Mouse (Mus musculus): ENCODE results near the gene Dchs2. TPM values are rescaled to one million over a fixed set of nuclear protein-coding genes. Genes with fewer than 3 reads are reported as not detected.
"Not testable (repeated sequence)": the region's sequence is repeated elsewhere in the genome, so short reads cannot be mapped to it uniquely, and the experiment has no call there.

The Dchs2 gene
- polyA plus RNA-seq, 1 experiment = 0.39 TPM

- WGBS = 51% methylated on average over 7 of the region's 7 CpGs
- Histone ChIP-seq H3K27ac (ENCODE audit: insufficient read depth, low read length) (no peak overlapping the region), H3K27me3 (ENCODE audit: control insufficient read depth, insufficient read depth, low read length) (no peaks in the 10 kb centered on the region), H3K4me1 (ENCODE audit: control insufficient read depth, insufficient read depth, low read length) (no peaks in the 10 kb centered on the region), H3K4me3 (replicated peaks; ENCODE audit: insufficient read depth, low read depth, low read length) (no peak overlapping the region)
- TF ChIP-seq CTCF (IDR thresholded peaks at IDR 0.05; ENCODE audit: borderline replicate concordance, insufficient read depth, low read depth, low read length) (no peak), POLR2A (IDR thresholded peaks at IDR 0.05; ENCODE audit: borderline replicate concordance, insufficient read depth, low read length) (no peak)
- DNase-seq = no peak
These were observed 16.1 kb upstream of the Dchs2 start for GRCm38 (mm10) chr3:83111485-83112261.

DNA sequence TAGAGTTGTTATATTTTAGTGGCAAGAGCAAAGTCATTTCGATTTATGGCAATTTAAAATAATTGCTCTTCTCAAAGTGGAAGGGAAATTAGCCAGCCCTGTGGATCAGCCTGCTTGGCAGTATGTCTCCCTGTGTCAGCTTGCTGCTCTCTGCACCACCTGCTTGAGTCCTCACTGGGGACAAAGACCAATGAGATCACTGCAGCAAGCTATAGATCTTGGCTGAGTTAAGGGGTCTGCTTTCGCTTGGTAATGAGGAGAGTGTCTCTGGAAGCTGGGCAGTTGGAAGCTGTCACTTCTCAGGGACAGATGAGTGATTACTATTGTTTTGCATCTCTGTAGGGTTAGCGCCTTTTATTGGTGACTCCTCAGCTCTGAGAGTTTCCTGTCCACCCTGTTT is 14.9 kb upstream of the Dchs2 start:
- Histone ChIP-seq H3K4me3 (replicated peaks; ENCODE audit: insufficient read depth, low read depth, low read length) (no peak overlapping the region), H3K27ac (ENCODE audit: insufficient read depth, low read length) (no peak overlapping the region), H3K4me1 (ENCODE audit: control insufficient read depth, insufficient read depth, low read length) (no peaks in the 10 kb centered on the region), H3K27me3 (ENCODE audit: control insufficient read depth, insufficient read depth, low read length) (no peaks in the 10 kb centered on the region)
- TF ChIP-seq POLR2A (IDR thresholded peaks at IDR 0.05; ENCODE audit: borderline replicate concordance, insufficient read depth, low read length) (no peak), CTCF (IDR thresholded peaks at IDR 0.05; ENCODE audit: borderline replicate concordance, insufficient read depth, low read depth, low read length) (no peak)
- DNase-seq = no peak
- WGBS = 17% methylated on average over 3 of the region's 3 CpGs

DNA sequence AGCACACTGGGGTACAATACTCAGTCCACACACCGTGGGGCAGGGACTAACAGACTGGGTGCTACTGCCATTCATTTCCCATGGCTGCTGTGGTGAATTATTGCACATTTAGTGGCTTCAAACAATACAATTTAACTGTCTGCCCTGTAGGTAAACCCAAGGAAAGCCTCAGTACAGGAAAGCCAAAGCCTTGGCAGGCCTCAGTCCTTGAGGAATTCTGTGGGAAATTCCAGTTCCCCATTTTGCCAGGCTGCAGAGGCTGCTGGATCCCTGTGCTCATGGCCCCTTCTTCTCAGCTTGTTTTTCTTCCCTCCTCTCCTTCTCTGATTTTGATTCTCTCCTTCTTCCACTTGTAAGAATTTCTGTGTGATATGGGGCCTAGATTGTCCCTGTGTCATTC is 12.8 kb upstream of the Dchs2 start:
- Histone ChIP-seq H3K4me1 (ENCODE audit: control insufficient read depth, insufficient read depth, low read length) (no peaks in the 10 kb centered on the region), H3K4me3 (replicated peaks; ENCODE audit: insufficient read depth, low read depth, low read length) (no peak overlapping the region), H3K27ac (ENCODE audit: insufficient read depth, low read length) (no peak overlapping the region), H3K27me3 (ENCODE audit: control insufficient read depth, insufficient read depth, low read length) (no peaks in the 10 kb centered on the region)
- TF ChIP-seq POLR2A (IDR thresholded peaks at IDR 0.05; ENCODE audit: borderline replicate concordance, insufficient read depth, low read length) = no peak
- no peak for TF ChIP-seq CTCF (IDR thresholded peaks at IDR 0.05; ENCODE audit: borderline replicate concordance, insufficient read depth, low read depth, low read length)
- no peak for DNase-seq
- 80% methylated on average over 1 of the region's 1 CpGs for WGBS

DNA sequence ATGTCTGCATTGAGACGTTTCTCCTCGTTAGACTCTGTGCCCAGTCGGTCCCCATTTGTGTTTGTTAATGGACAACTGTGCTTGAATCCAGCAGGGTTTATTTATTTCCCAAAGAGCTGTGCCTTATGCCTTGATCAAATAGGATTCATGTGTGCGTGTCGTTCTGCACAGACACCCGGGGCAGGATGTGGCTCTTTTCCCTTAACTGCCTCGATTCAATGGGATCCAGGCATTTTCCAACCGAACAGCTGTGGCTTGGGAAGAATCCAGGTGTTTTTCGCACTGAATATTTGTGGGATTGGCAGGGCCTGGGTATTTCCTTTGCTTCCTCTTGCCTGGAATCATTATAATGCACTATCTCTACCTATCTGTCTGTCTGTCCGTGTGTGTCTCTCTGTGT is 10.2 kb upstream of the Dchs2 start:
- 56% methylated on average over 10 of the region's 10 CpGs for whole genome bisulfite sequencing
- H3K27ac ChIP-seq (ENCODE audit: insufficient read depth, low read length) = no peak overlapping the region
- H3K4me3 ChIP-seq (replicated peaks; ENCODE audit: insufficient read depth, low read depth, low read length) = no peak overlapping the region

DNA sequence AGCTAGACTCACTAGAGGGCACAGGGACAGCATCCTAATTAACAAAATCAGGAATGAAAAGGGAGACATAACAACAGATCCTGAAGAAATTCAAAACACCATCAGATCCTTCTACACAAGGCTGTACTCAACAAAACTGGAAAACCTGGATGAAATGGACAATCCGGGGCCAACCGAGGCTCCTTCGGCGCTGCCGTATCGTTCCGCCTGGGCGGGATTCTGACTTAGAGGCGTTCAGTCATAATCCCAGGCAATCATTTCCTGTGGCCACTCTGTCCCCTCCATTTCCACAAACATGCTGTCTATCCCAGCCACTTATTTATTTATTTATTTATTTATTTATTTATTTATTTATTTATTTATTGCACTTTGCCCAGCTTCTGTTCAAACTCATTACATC is 3.8 kb upstream of the Dchs2 start:
- H3K27ac ChIP-seq (ENCODE audit: insufficient read depth, low read length); H3K4me1 ChIP-seq (ENCODE audit: control insufficient read depth, insufficient read depth, low read length); H3K4me3 ChIP-seq (replicated peaks; ENCODE audit: insufficient read depth, low read depth, low read length); DNase-seq; H3K27me3 ChIP-seq (ENCODE audit: control insufficient read depth, insufficient read depth, low read length): not testable (repeated sequence)
- WGBS = 98% methylated on average over 9 of the region's 9 CpGs

More for the DNA sequence above, 10.2 kb upstream of the Dchs2 start:
- TF ChIP-seq CTCF (IDR thresholded peaks at IDR 0.05; ENCODE audit: borderline replicate concordance, insufficient read depth, low read depth, low read length) (no peak), POLR2A (IDR thresholded peaks at IDR 0.05; ENCODE audit: borderline replicate concordance, insufficient read depth, low read length) (no peak)
- H3K4me1 ChIP-seq (ENCODE audit: control insufficient read depth, insufficient read depth, low read length) = no peaks in the 10 kb centered on the region
- no peak for DNase-seq
- H3K27me3 ChIP-seq (ENCODE audit: control insufficient read depth, insufficient read depth, low read length) = no peaks in the 10 kb centered on the region

- H3K27ac ChIP-seq (ENCODE audit: insufficient read depth, low read length) = no peak overlapping the region
- WGBS = 1% methylated on average over 37 of the region's 37 CpGs
- H3K4me1 ChIP-seq (ENCODE audit: control insufficient read depth, insufficient read depth, low read length) = peaks cover 6% of the 10 kb centered on the region; the same call in 1 of the 2 replicates
- peak in 1 of 2 experiments; percentile 18 for DNase-seq
- TF ChIP-seq POLR2A (IDR thresholded peaks at IDR 0.05; ENCODE audit: borderline replicate concordance, insufficient read depth, low read length) = no peak
- TF ChIP-seq CTCF (IDR thresholded peaks at IDR 0.05; ENCODE audit: borderline replicate concordance, insufficient read depth, low read depth, low read length) = no peak
- H3K4me3 ChIP-seq (replicated peaks; ENCODE audit: insufficient read depth, low read depth, low read length) = peak overlapping the region; percentile 43
- H3K27me3 ChIP-seq (ENCODE audit: control insufficient read depth, insufficient read depth, low read length) = peaks cover 4% of the 10 kb centered on the region; the same call in 1 of the 2 replicates
These were observed 541 bp upstream of the Dchs2 start for GRCm38 (mm10) chr3:83127088-83127725.

- H3K4me3 ChIP-seq (replicated peaks; ENCODE audit: insufficient read depth, low read depth, low read length) = peak overlapping the region; percentile 53
- H3K27ac ChIP-seq (ENCODE audit: insufficient read depth, low read length) = no peak overlapping the region
- TF ChIP-seq CTCF (IDR thresholded peaks at IDR 0.05; ENCODE audit: borderline replicate concordance, insufficient read depth, low read depth, low read length) = no peak
- under 1% methylated on average over 43 of the region's 43 CpGs for WGBS
- DNase-seq = peak in 1 of 2 experiments; percentile 12
- peaks cover 4% of the 10 kb centered on the region; the same call in 1 of the 2 replicates for H3K27me3 ChIP-seq (ENCODE audit: control insufficient read depth, insufficient read depth, low read length)
- H3K4me1 ChIP-seq (ENCODE audit: control insufficient read depth, insufficient read depth, low read length) = peaks cover 6% of the 10 kb centered on the region; the same call in 1 of the 2 replicates
These were observed 738 bp downstream of the Dchs2 start for GRCm38 (mm10) chr3:83128449-83128922.

DNA sequence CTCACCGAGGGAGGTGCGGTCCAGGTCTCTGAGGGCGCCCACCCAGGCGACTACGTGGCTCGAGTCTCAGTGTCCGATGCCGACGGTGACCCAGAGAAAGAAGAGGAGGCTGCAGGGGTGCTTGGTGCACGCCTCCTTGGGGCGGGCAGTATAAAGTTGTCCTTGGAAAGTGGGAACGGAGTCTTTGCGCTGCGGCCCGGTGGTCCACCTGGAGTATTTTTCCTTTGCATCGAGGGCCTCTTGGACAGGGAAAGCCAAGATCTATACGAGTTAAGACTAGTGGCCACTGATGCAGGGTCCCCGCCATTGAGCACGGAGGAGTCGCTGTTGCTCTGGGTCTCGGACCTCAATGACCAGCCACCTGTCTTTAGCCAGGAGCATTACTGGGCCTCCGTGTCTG is 1.4 kb downstream of the Dchs2 start:
- Histone ChIP-seq H3K4me3 (replicated peaks; ENCODE audit: insufficient read depth, low read depth, low read length) (no peak overlapping the region), H3K27me3 (ENCODE audit: control insufficient read depth, insufficient read depth, low read length) (peaks cover 4% of the 10 kb centered on the region; the same call in 1 of the 2 replicates), H3K27ac (ENCODE audit: insufficient read depth, low read length) (no peak overlapping the region), H3K4me1 (ENCODE audit: control insufficient read depth, insufficient read depth, low read length) (peaks cover 6% of the 10 kb centered on the region; the same call in 1 of the 2 replicates)
- no peak for TF ChIP-seq POLR2A (IDR thresholded peaks at IDR 0.05; ENCODE audit: borderline replicate concordance, insufficient read depth, low read length)
- no peak for TF ChIP-seq CTCF (IDR thresholded peaks at IDR 0.05; ENCODE audit: borderline replicate concordance, insufficient read depth, low read depth, low read length)
- 2% methylated on average over 22 of the region's 22 CpGs for WGBS
- DNase-seq = no peak

Measured in cerebellum, adult 2 months (tissue).